Mouse (Mus musculus) hindbrain, embryonic 11.5 days (tissue): ENCODE measurements at regions not wholly inside any gene's neighbourhood (a gene's known extent, or its start where the extent isn't known, plus 50 kb on each side); places are given as distances from the start of the nearest gene placed in this dataset.
A peak's percentile ranks its signal among the peaks of the same experiment; 100 is the strongest.
"Not testable (repeated sequence)": the region's sequence is repeated elsewhere in the genome, so short reads cannot be mapped to it uniquely, and the experiment has no call there.

ENCODE experiments used
- ATAC-seq: fragments of 200-750 bp; cut with Nextera tagmentation; 2 replicates; pipeline ENCODE4 v1.8.0; 2017; ENCODE audit warnings: mild to moderate bottlenecking, moderate TSS enrichment, moderate library complexity; ENCODE audit not compliant: low FRiP score
- DNase-seq: peaks from one replicate; pipeline ENCODE4 v3.0.0-alpha.2; 2015; ENCODE audit warnings: low spot score
- H3K27ac ChIP-seq: fragments of 300-500 bp; sonication (generic); 2 replicates; pipeline ENCODE4 v1.5.1; 2014; ENCODE audit warnings: mild to moderate bottlenecking, low read depth, low read length
- H3K27me3 ChIP-seq: fragments of 300-500 bp; sonication (generic); 2 replicates; pipeline ENCODE4 v1.6.1; 2014; ENCODE audit warnings: mild to moderate bottlenecking, low read length, moderate library complexity, mixed read lengths; ENCODE audit not compliant: control insufficient read depth, insufficient read depth
- H3K36me3 ChIP-seq: fragments of 300-500 bp; sonication (generic); 2 replicates; pipeline ENCODE4 v1.6.1; 2014; ENCODE audit warnings: mild to moderate bottlenecking, low read length, moderate library complexity, mixed read lengths; ENCODE audit not compliant: control insufficient read depth, insufficient read depth
- H3K4me1 ChIP-seq: fragments of 300-500 bp; sonication (generic); replicated peaks from 2 replicates; pipeline ENCODE4 v1.6.1; 2014; ENCODE audit warnings: low read length, mixed read lengths; ENCODE audit not compliant: control insufficient read depth, insufficient read depth
- H3K4me2 ChIP-seq: fragments of 300-500 bp; sonication (generic); replicated peaks from 2 replicates; pipeline ENCODE4 v1.6.1; 2014; ENCODE audit warnings: mild to moderate bottlenecking, low read depth, low read length
- H3K4me3 ChIP-seq: fragments of 300-500 bp; sonication (generic); 2 replicates; pipeline ENCODE4 v1.5.1; 2014; ENCODE audit warnings: low read depth, low read length
- H3K9ac ChIP-seq: fragments of 300-500 bp; sonication (generic); 2 replicates; pipeline ENCODE4 v1.6.1; 2014; ENCODE audit warnings: low read depth, low read length
- H3K9me3 ChIP-seq: fragments of 300-500 bp; sonication (generic); 2 replicates; pipeline ENCODE4 v1.6.1; 2016; ENCODE audit warnings: low read length; ENCODE audit not compliant: control insufficient read depth
- WGBS: fragments of 180-500 bp; shearing (Covaris S2); extraction: QIAGEN DNeasy Blood & Tissue Kit; methylation state at CpG from one replicate; pipeline ENCODE4 v1.1.7; 2014; 5-methylcytosine and 5-hydroxymethylcytosine counted together

DNA sequence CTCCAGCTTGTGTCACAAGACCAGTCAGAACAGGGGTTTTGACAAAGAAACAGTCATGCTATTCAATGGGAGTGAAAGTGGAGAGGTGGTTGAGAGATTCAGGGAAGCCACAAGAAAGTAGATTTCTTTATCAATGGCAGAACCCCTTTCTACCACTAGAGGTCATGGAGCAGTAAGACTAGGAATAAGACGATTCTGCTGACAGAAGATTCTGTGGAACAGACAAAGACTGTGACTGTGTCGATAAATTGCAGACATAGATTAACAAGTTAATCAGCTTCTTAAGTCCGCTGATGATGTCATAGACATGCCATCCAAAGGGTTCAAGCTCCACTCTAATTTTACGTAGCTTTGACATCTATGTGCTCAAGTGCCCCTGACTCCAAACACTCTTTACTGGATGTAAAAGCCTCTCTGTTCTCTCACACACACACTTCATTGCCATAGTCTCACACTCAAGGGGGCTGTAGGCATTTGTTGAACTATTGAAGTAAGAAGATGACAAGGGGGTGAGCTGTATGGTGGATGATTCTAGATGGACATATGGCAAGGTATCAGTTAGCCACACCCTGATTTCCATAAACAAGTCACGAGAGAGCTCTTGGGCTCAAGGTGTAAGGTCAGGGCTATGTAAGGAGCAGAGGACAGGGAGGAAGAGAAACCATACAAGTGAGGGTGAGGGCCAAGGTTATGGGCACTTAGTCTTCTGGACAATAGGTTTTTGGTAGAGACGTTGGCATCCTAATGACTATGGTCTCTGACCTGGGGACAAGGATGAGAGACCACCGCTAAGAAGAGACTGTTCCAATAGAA lies 102.9 kb upstream of the Fhl2 start:
- Histone ChIP-seq H3K4me1 (no peaks in the 10 kb centered on the region), H3K4me3 (no peak overlapping the region), H3K27me3 (no peaks in the 10 kb centered on the region), H3K9ac (no peak overlapping the region), H3K27ac (no peak overlapping the region), H3K9me3 (no peaks in the 10 kb centered on the region), H3K36me3 (no peaks in the 10 kb centered on the region), H3K4me2 (no peak overlapping the region)
- ATAC-seq (peak; percentile 59), DNase-seq (peak; percentile 64)
- 60% methylated on average over 7 of the region's 7 CpGs for WGBS

- Histone ChIP-seq H3K27me3 (no peaks in the 10 kb centered on the region), H3K27ac (no peak overlapping the region), H3K9ac (no peak overlapping the region), H3K9me3 (no peaks in the 10 kb centered on the region), H3K36me3 (no peaks in the 10 kb centered on the region), H3K4me3 (no peak overlapping the region), H3K4me2 (no peak overlapping the region), H3K4me1 (no peaks in the 10 kb centered on the region)
- no peak for DNase-seq
- no peak for ATAC-seq
- WGBS, result 82% methylated on average over 5 of the region's 5 CpGs
Measured at GRCm38 (mm10) chr1:43300676-43301075, 103.9 kb upstream of the Fhl2 start.

DNA sequence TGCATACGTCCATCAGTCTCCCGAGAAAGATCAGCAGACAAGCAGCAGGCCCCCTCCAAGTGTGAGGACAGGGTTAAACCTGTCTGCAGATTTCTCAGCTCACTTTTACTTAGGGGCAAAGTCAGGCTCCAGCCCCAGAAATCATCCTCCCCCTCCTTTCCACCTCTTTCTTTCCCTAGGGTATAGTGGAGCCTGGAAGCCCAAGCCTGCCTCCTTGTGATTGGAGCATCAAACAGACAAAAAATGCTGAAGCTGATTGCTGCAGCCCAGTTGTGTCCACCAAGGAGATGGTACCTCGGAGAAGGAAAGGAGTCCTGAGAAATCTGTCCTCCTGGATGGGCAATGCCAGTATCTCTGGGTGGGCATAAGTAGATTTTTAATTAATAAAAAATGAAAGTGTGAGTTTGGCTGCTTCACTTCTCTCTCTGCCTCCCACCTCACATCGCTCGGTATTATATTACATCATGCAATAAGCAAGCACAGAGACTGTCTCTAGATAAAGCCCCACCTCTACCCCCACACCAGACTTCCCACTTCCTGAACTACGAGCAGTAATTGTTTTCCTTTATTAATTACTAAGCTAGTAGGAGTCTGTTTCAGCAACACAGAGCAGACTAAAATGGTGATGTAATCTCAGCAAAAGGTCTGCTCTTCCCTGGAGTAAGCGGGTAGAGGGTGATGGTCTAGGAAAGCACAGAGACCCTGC lies 105.2 kb upstream of the Fhl2 start:
- no peak for DNase-seq
- H3K4me1 ChIP-seq, result no peaks in the 10 kb centered on the region
- H3K9me3 ChIP-seq, result no peaks in the 10 kb centered on the region
- ATAC-seq, result no peak
- no peak overlapping the region for H3K27ac ChIP-seq
- no peaks in the 10 kb centered on the region for H3K27me3 ChIP-seq
- no peak overlapping the region for H3K4me2 ChIP-seq
- H3K9ac ChIP-seq, result no peak overlapping the region
- H3K4me3 ChIP-seq, result no peak overlapping the region
- H3K36me3 ChIP-seq, result no peaks in the 10 kb centered on the region
- WGBS, result 80% methylated on average over 7 of the region's 7 CpGs

GRCm38 (mm10) chr1:43302657-43303056 lies 105.9 kb upstream of the Fhl2 start:
- H3K4me2 ChIP-seq, result no peak overlapping the region
- WGBS, result 84% methylated on average over 7 of the region's 7 CpGs

DNA sequence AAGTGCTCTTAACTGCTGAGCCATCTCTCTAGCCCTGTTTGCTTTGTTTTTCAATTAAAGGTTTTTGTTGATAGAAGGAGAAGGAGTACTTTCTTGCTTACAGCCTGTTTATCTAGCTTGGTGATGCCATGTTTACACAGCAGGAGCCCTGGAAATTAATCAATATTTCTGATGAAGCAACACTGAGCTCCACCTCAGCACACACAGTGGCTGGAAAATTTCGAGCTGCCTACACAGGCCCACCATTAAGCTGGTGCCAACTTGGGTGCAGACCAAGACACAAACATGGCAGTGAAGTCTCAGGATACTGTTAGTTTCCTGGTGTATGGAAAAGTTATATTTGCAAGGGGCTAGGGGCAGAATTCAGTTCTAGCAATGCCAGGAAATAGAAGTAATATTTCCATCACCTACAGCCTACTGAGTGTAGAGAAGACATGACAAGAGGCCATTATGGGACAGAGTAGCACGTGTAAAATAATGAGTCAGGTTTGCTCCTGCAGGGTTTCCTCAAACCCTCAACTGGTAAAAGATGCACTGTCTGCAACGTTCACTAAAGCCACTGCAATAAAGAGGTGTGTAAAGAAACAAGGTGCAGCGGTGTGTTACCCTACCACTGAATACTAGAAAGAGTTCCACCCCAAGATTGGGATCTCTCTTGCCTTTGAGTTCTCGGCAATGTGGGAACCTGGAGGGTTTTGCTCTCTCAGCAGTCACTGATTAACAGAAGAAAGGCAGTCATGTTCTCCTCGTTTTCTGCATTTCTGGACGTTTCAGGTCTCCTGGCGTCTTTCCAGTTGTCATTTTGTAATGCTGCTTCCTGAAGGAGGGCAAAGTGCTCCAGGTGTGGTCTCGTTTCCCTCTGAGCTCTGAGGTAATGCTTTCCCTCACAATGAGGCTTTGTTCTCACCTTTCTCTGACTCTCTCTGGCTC lies 108.8 kb upstream of the Fhl2 start:
- Histone ChIP-seq H3K9ac (no peak overlapping the region), H3K27me3 (no peaks in the 10 kb centered on the region), H3K4me3 (no peak overlapping the region), H3K27ac (no peak overlapping the region), H3K4me2 (no peak overlapping the region), H3K4me1 (no peaks in the 10 kb centered on the region), H3K9me3 (no peaks in the 10 kb centered on the region), H3K36me3 (no peaks in the 10 kb centered on the region)
- WGBS, result 69% methylated on average over 9 of the region's 9 CpGs
- no peak for DNase-seq
- no peak for ATAC-seq

More at GRCm38 (mm10) chr1:43302657-43303056, 105.9 kb upstream of the Fhl2 start:
- DNase-seq (no peak), ATAC-seq (no peak)
- H3K4me1 ChIP-seq, result no peaks in the 10 kb centered on the region
- no peak overlapping the region for H3K4me3 ChIP-seq
- H3K27me3 ChIP-seq, result no peaks in the 10 kb centered on the region
- H3K27ac ChIP-seq, result no peak overlapping the region
- H3K36me3 ChIP-seq, result no peaks in the 10 kb centered on the region
- H3K9me3 ChIP-seq, result no peaks in the 10 kb centered on the region
- H3K9ac ChIP-seq, result no peak overlapping the region

DNA sequence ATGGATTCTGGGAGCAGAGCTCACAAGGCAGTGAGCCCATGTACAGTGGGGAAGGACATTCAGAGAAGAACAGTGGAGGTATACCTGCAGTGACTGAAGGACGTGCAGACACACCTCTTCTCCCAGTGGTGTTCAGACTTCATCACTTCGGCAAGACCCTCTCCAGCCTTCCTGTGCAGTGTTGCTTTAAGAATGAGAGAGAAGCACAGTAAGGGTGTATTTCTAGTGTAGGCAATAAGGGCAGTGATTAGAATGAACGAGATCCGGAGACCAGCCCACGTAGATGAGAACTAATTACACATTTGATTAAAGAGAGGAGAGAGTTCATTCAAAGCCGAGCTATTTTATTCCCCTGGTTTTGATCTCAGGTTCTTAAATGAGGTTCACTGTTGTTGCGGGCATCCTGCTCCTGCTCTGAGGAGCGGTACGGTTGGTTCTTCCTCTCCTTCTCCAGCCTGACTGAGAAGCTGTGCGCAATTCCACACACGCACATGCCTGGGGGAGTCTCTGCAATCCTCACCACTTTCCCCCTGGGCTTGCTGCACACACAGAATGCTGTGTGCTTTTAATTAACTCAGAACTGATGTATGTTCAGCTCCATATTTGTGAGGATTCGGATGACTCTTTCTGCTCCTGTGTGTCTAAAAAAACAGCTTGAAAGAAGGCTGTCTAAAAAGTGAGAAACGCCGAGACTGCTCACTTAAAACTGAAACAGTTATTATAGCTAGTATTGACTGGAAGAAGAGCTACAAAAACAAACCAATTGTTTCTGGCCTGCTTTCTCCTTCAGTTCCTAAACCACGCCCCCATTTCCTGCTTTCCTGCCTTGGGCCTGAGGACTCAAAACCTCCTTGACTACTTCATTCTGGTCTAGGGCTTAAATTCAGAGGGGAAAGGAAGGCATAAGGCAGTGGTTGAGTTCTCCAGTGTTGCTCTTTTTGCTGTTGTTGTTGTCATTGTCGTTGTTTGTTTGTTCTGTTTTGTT lies 114.2 kb upstream of the Fhl2 start:
- Histone ChIP-seq H3K4me2 (no peak overlapping the region), H3K27ac (no peak overlapping the region), H3K4me1 (no peaks in the 10 kb centered on the region), H3K27me3 (no peaks in the 10 kb centered on the region), H3K9me3 (no peaks in the 10 kb centered on the region), H3K9ac (no peak overlapping the region), H3K36me3 (no peaks in the 10 kb centered on the region), H3K4me3 (no peak overlapping the region)
- DNase-seq (peak; percentile 11), ATAC-seq (no peak)
- WGBS, result 73% methylated on average over 16 of the region's 16 CpGs

- ATAC-seq, result not testable (repeated sequence)
Measured at GRCm38 (mm10) chr1:43316331-43316730, 119.5 kb upstream of the Fhl2 start.

More at GRCm38 (mm10) chr1:43316331-43316730, 119.5 kb upstream of the Fhl2 start:
- H3K4me2 ChIP-seq, H3K9ac ChIP-seq, H3K27ac ChIP-seq, H3K36me3 ChIP-seq, H3K4me1 ChIP-seq, H3K4me3 ChIP-seq, DNase-seq, H3K27me3 ChIP-seq, H3K9me3 ChIP-seq: not testable (repeated sequence)
- WGBS, result 86% methylated on average over 12 of the region's 12 CpGs
